Mouse (Mus musculus) right cerebral cortex, postnatal 25 days (tissue): Measurements from ENCODE around the gene Ost4.
A peak's percentile ranks its signal among the peaks of the same experiment; 100 is the strongest.

Experiments used
- DNase-seq: peaks from one replicate; pipeline ENCODE4 v3.0.0; 2022

The Ost4 gene

DNA sequence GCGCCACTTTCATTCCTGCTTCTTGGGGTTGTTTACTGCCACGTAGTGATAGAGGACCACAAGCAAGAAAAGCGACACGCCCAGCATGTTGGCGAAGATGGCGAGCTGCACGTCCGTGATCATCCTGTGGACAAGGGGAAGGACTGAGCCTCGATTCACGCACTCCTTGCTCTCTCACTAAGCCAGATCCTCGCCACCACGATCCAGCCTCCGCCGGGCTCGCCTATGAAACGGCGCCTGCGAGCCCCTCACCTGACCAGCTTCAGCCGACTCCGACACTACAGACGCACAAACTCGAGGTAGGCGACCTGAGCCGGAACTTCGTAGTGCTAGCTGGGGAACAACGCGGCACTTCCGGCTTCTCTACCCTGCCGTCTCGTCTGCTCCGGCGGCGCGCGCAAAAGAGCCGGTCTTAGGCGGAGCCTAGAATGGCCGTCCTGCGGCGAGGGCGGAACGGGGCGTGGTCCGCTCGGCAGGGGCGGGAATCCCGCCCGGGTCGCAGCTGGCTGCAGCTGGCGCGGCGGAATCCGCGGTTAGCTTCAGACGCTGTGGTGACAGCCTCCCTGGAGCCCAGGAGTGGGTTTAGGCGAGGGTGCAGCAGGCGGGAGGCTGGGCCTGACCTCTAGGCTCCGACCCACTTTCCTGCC, at the start of gene Ost4:
TSS of gene Ost4 (minus strand) at position 376 of the 647 bp plus-strand sequence.
- peak; percentile 96 for DNase-seq

- no peak for DNase-seq
These were observed 48.2 kb upstream of the Ost4 start for GRCm38 (mm10) chr5:30955751-30956150.

DNA sequence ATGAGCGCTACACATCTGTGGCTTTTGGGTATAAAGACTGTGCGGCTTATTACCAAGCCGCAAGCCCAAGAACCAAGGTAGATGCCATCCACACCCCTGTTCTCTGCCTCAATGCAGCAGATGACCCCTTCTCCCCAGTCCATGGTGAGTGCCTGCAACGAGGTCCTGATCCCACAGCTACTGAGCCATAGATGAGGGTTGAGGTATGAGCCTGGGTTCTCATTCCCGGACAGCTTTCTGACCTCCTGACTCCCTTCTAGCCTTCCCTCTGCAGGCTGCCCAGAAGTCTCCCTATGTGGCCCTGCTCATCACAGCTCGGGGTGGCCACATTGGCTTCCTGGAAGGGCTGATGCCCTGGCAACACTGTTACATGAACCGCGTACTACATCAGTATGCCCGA, 47.0 kb upstream of the Ost4 start:
- no peak for DNase-seq

- no peak for DNase-seq
These were observed 46.5 kb upstream of the Ost4 start for GRCm38 (mm10) chr5:30954065-30954464.

- no peak for DNase-seq
These were observed 45.0 kb upstream of the Ost4 start for GRCm38 (mm10) chr5:30952551-30952950.

DNA sequence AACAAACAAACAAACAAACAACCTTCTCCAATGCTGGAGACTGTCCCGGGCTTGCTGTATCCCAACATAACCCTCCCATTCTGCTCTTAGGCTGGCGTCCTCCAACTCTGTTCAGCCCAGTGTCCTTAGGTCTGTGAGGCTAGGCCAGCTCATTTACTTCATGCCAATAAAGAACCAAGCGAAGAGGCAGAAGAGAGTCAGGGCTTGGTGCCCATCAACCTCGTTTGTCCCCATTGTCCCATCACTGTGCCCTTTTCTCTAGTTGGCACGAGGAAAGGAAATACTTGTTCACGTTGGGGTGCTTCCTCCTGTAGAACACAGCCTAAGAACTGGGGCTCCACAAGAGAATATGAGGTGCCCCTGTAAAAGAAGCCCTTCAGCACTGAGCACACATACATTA, 44.1 kb upstream of the Ost4 start:
- no peak for DNase-seq

DNA sequence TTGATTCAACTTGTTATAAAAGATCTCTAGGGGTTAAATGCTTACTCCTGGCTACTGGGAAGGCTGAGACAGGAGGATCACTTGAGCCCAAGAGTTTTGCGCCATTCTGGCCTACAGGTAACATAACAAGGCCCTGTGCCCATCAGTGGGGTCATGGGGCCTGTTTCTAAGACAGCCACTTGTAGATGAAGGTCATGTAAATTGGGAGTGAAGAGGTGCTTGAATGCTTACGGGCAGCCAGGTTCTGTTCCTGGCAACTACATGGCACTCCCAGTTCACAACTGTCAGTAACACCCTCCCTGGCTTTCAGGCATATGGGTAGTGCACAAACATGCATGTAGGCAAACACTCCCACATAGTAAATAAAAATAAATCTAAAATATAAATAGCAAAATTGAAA, 43.3 kb upstream of the Ost4 start:
- DNase-seq = no peak

DNA sequence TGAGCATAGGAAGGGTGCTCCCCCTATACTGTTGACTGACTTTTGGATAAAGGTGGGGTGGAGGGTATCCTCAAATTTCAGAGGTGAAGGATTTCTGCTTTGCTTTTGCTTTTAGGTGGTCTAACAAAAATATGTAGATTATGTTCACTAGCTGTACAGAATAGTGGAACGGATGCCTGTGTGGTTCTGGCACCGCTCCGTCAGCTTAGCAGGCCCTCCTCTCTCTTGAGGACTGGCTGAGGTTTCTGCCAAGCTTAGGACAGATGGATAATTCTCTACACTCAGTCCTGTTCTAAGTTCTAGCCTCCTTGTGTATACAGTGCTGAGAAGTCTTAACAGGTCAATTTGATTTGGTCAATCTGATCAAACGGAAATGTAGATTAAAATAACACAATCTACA, 42.9 kb upstream of the Ost4 start:
- DNase-seq = no peak

GRCm38 (mm10) chr5:30949654-30950326, 42.2 kb upstream of the Ost4 start:
- DNase-seq = peak; percentile 93

GRCm38 (mm10) chr5:30948620-30949019, 41.0 kb upstream of the Ost4 start:
- no peak for DNase-seq

GRCm38 (mm10) chr5:30944956-30945781, 37.6 kb upstream of the Ost4 start, which contains the start of gene Cgref1:
Cgref1 (minus strand) TSS chr5:30945591.
- peak; percentile 77 for DNase-seq

DNA sequence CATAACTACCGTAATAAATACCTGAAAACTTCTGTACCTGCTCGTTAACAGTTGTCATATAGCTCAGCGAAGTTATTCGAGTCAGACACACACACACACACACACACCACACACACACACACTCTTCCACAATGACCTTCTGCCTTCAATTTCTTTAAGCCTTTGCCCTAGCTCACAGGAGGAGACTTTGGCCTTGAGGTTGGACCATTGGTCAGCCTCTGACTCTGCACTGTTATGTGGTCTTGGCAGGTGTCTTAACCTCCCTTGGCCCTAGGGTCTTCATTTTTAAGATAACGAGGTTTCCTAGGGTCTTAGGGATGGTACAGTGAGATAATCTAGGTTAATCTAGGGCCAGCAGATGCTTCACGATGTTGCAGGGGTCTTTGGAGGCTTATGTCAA, 36.8 kb upstream of the Ost4 start:
- DNase-seq = no peak

- DNase-seq = no peak
These were observed 35.4 kb upstream of the Ost4 start for GRCm38 (mm10) chr5:30943004-30943403.

DNA sequence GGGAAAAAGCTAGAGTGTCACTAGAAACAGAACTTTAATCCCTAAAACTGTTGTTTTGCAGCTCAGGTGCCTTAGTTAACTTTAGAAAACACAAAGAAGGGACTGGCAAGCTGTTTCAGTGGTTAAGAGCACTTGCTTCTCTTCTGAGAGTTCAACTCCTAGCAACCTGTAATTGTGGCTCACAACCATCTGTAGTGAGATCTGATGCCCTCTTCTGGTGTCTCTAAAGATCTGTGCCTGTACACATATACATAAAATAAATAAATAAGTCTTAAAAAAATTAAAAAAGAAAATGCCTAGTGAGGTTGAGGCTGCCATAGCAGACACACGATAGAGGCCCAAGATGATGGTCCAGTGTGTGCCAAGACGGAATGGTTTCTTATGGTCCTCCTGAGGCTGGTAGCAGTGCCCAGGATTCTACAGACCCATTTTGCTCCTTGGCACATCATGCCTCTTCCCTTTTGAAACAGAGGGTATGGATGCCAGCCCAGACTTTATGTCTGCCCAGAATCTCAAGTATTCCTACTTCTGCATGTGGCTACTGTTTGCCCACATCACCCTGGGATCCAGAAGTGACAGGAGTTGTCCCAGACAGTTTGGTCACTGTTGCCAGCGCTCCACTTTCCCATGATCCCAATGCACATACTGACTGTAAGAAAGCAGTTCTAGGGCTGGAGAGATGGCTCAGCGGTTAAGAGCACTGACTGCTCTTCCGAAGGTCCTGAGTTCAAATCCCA, 27.3 kb upstream of the Ost4 start:
- no peak for DNase-seq

GRCm38 (mm10) chr5:30933705-30934104, 26.1 kb upstream of the Ost4 start:
- no peak for DNase-seq

DNA sequence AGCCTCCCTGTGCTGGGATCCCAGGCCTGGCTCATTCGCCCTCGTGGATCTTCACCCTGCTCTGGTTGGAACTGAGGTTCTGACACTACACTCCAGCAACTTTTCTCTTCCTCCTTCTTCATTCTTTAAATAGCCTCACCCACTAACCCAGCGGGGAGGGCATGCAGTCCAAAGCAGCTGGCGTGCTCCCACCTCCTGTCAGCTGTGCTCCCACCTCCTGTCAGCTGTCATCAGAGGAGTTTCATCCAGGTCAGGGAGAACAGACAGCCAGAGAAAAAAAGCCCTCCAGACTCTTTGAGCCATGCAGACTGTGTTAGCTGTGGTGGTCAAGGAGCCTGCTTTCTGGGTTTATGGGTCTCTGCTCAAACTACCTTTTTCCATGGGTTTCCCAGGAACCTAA, 23.8 kb upstream of the Ost4 start:
- no peak for DNase-seq

DNA sequence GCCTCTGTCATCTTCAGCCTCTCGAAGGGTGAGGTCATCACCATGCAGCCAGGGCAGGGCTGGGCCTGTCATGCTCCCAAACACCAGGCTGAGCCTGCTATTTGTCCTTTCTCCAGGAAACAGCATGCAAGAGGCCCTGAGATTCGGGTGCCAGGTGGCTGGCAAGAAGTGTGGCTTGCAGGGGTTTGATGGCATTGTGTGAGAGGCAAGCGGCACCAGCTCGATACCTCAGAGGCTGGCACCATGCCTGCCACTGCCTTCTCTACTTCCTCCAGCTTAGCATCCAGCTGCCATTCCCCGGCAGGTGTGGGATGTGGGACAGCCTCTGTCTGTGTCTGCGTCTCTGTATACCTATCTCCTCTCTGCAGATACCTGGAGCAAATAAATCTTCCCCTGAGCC, 23.3 kb upstream of the Ost4 start:
- DNase-seq = no peak

- peak; percentile 64 for DNase-seq
These were observed 22.5 kb upstream of the Ost4 start for GRCm38 (mm10) chr5:30930121-30930520.

GRCm38 (mm10) chr5:30927945-30928529, 20.4 kb upstream of the Ost4 start:
- DNase-seq = peak; percentile 41

DNA sequence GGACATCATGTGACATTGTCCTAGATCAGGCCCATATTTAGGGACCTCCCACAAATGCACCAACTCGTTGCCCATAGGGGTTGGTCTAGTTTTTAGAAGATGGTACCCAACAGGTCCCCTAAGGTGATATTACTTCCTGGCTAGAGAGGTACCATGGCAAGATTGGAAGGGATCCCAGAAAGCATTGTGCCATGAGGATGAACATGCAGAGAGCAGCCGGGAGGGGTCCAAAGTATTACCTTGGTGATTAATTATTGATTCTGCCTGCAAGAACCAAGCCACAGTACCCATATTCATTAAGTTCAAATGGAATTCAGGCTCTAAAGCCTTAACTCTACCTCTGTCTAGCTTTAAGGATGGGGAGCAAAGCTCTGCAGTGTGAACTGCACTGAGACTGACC, 18.5 kb upstream of the Ost4 start:
- DNase-seq = no peak

- no peak for DNase-seq
These were observed 17.6 kb upstream of the Ost4 start for GRCm38 (mm10) chr5:30925217-30925616.

DNA sequence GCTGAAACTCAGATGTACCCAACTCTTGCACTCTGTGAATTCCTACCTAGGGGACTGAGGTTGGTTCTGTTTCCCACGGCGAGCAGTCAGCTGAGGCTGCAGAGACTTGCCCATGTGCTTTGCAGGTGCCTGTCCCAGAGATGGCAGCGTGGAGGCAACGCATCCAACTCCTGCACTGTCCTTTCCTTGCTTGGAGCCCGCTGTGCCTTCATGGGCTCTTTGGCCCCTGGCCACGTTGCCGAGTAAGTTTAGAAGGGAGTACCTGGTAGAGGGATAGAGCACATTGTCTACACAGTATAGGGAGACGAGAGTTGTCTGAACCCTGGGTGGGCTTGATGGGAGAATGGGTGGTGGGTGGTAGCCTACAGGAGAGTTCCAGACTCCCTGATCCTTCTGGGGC, 17.0 kb upstream of the Ost4 start:
- DNase-seq = no peak

GRCm38 (mm10) chr5:30923119-30923518, 15.5 kb upstream of the Ost4 start:
- DNase-seq = no peak
